Mouse (Mus musculus) kidney, embryonic 14.5 days (tissue): ENCODE measurements at regions not wholly inside any gene's neighbourhood (a gene's known extent, or its start where the extent isn't known, plus 50 kb on each side); places are given as distances from the start of the nearest gene placed in this dataset.

Experiments used
- ATAC-seq: fragments of 200-750 bp; cut with Nextera tagmentation; 2 replicates; pipeline ENCODE4 v1.8.0; 2017; ENCODE audit warnings: moderate number of reproducible peaks, mild to moderate bottlenecking, moderate TSS enrichment, moderate library complexity; ENCODE audit not compliant: low FRiP score, low TSS enrichment
- H3K27ac ChIP-seq: fragments of 300-500 bp; sonication (generic); 2 replicates; pipeline ENCODE4 v1.5.1; 2014; ENCODE audit warnings: low read depth, mild to moderate bottlenecking, low read length, moderate library complexity, mixed read lengths
- H3K27me3 ChIP-seq: fragments of 300-500 bp; sonication (generic); 2 replicates; pipeline ENCODE4 v1.6.1; 2014; ENCODE audit warnings: mild to moderate bottlenecking, low read length; ENCODE audit not compliant: control insufficient read depth, insufficient read depth
- H3K36me3 ChIP-seq: fragments of 300-500 bp; sonication (generic); 2 replicates; pipeline ENCODE4 v1.6.1; 2014; ENCODE audit warnings: low read length, mixed read lengths; ENCODE audit not compliant: control insufficient read depth, insufficient read depth
- H3K4me1 ChIP-seq: fragments of 300-500 bp; sonication (generic); 2 replicates; pipeline ENCODE4 v1.6.1; 2014; ENCODE audit warnings: low read length, mixed read lengths; ENCODE audit not compliant: control insufficient read depth, insufficient read depth
- H3K4me2 ChIP-seq: fragments of 300-500 bp; sonication (generic); replicated peaks from 2 replicates; pipeline ENCODE4 v1.6.1; 2014; ENCODE audit warnings: low read depth, mild to moderate bottlenecking, low read length
- H3K4me3 ChIP-seq: fragments of 300-500 bp; sonication (generic); 2 replicates; pipeline ENCODE4 v1.5.1; 2014; ENCODE audit warnings: mild to moderate bottlenecking, low read length
- H3K9ac ChIP-seq: fragments of 300-500 bp; sonication (generic); 2 replicates; pipeline ENCODE4 v1.6.1; 2014; ENCODE audit warnings: low read depth, mild to moderate bottlenecking, low read length, moderate library complexity
- H3K9me3 ChIP-seq: fragments of 300-500 bp; sonication (generic); 2 replicates; pipeline ENCODE4 v1.6.1; 2016; ENCODE audit warnings: low read length; ENCODE audit not compliant: control insufficient read depth
- WGBS: fragments of 180-500 bp; shearing (Covaris S2); extraction: QIAGEN DNeasy Blood & Tissue Kit; methylation state at CpG from one replicate; pipeline ENCODE4 v1.1.7; 2014; 5-methylcytosine and 5-hydroxymethylcytosine counted together

DNA sequence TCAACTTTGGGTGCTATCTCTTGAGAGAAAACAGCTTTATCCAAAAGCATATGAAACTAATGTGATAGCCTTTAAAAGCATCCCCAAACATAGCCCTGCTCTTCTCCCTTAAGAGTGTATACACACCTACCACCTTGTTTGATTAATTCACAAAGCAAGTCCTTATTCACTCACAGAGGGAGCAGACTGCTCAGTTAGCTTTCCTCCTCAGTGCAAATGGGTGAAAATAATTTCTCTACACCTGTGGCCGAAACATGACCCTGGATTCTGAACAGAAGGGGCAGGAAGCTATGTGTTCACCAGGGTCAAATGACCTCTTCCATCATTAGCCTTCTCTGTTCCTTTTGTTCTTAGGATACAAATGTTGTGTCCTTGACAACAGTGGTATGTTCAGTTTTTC lies 181.2 kb upstream of the Camk1g start:
- no peak for ATAC-seq
- H3K27me3 ChIP-seq = no peaks in the 10 kb centered on the region
- 0 out of 2 replicates have a peak, but pooled peaks cover 6% of the 10 kb centered on the region for H3K4me1 ChIP-seq
- no peaks in the 10 kb centered on the region for H3K9me3 ChIP-seq
- no peak overlapping the region for H3K4me2 ChIP-seq
- no peaks in the 10 kb centered on the region for H3K36me3 ChIP-seq
- H3K27ac ChIP-seq = no peak overlapping the region
- WGBS = 45% methylated on average over 1 of the region's 1 CpGs
- no peak overlapping the region for H3K4me3 ChIP-seq
- H3K9ac ChIP-seq = no peak overlapping the region

DNA sequence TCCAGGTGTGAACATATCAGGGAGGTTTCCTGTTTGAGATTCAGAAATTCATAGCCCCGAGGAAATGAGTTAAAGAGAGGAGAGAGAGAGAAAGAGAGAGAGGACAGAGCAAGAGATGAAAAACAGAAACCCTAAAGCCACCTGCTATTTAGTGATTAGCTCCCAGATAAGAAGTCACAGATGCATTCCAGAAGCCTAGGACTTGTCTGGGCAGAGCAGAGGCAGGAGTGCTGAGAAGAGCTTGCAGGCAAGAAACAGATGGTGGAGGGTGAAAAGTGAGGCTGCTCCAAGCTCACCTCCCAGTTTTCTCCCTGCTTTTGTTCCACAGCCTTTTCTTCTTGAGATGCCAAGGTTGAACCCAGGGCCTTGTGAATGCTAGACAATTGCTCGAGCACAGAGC lies 180.7 kb upstream of the Camk1g start:
- Histone ChIP-seq H3K9ac (no peak overlapping the region), H3K27ac (no peak overlapping the region), H3K27me3 (no peaks in the 10 kb centered on the region), H3K4me3 (no peak overlapping the region), H3K4me2 (no peak overlapping the region), H3K4me1 (0 out of 2 replicates have a peak, but pooled peaks cover 6% of the 10 kb centered on the region), H3K9me3 (no peaks in the 10 kb centered on the region), H3K36me3 (no peaks in the 10 kb centered on the region)
- ATAC-seq = no peak
- 43% methylated on average over 2 of the region's 2 CpGs for WGBS

DNA sequence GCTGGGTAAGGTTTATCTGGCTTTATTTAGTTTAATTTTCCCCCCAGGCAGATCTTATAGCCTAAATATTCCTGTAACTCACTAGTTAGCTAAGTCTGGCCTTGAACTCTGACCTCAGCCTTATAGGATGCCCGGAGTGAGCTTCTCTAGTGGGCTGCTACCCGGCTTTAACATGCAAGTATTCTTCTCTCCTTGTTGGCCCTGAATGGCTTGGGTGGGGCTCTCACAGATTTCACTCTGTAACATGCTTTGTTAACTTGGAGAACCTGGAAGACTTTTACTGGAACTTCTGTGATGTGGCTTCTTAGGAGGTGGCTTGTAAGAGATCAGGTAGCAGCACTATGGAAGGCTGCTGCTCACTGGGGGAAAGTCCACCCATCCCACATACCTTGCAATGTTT lies 177.3 kb upstream of the Camk1g start:
- Histone ChIP-seq H3K27ac (no peak overlapping the region), H3K9me3 (no peaks in the 10 kb centered on the region), H3K9ac (no peak overlapping the region), H3K4me1 (peaks cover 14% of the 10 kb centered on the region), H3K36me3 (no peaks in the 10 kb centered on the region), H3K4me2 (no peak overlapping the region), H3K27me3 (no peaks in the 10 kb centered on the region), H3K4me3 (no peak overlapping the region)
- WGBS = 85% methylated on average over 2 of the region's 2 CpGs
- ATAC-seq = no peak

DNA sequence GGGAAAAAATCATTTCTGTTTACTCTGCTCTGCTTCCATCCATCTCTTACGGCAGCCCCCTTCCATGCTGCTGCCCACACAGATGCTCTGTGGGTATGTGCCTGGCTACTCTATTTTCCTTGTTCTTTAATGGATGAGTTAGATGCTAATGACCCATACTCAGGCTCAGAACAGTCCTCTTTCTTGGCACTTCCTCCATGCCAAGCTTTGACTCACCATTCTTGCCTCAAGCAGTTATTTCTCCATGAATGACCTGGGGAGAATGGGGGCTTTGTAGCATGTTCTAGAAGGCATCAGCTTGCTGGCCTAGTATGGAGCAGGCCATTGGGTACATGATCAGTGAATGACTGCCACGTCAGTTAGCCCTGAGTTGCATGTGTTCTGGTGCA lies 175.9 kb upstream of the Camk1g start:
- ATAC-seq = no peak

DNA sequence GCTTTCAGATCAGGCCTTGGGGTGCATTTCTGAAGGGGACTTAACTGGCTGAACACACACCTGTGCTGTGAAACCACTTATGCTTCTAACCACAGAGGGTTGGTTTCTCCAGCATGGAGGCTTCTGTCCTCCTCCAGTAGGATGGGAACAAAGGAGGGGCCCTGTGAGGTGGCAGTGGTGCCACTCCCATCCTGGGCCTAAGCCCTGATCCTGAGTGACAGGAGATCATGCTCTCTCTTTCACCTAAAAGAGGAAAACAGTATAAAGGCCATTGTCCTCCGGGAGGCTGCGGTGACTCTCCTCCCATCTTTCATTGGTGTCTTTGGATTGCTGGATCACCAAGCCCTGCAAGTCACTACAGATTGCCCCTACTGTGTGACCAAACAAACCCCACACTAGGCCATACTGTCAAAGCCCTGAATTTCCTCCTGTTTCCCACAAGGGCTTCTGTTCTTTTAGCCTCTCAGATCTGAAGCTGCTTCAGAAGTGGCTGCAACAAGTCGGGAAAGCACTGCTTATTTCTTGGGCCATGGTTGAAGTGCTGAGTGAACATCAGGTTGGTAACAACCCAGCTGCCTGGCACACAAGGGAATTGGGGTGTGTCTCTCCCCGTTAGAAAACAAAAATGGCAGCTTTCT lies 175.4 kb upstream of the Camk1g start:
- no peak for ATAC-seq
- peaks cover 16% of the 10 kb centered on the region for H3K4me1 ChIP-seq

More for the DNA sequence above, 175.9 kb upstream of the Camk1g start:
- peaks cover 18% of the 10 kb centered on the region for H3K4me1 ChIP-seq
- no peaks in the 10 kb centered on the region for H3K9me3 ChIP-seq
- no peaks in the 10 kb centered on the region for H3K36me3 ChIP-seq
- H3K27me3 ChIP-seq = no peaks in the 10 kb centered on the region
- H3K4me2 ChIP-seq = no peak overlapping the region
- H3K4me3 ChIP-seq = no peak overlapping the region
- no peak overlapping the region for H3K27ac ChIP-seq
- 74% methylated on average over 2 of the region's 2 CpGs for WGBS
- H3K9ac ChIP-seq = no peak overlapping the region

DNA sequence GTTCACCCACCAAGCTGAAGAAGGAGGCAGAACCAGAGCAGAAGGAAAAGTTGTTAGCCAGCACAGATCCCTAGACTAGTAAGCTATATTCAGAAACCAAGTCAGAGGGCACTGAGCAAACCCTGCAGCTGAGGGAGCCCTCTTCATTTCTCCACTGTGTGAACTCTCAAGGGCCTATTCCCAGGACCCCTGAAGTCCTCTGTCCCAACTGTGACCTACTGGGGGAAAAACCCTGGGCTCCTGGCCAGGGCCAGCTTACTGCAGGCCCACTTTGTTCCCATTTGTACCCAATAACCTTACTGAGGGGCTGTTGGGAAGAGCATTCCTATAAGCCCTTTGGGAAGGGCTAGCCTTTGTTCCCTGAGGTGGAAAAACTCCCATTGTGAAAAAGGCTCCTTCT lies 174.7 kb upstream of the Camk1g start:
- no peak for ATAC-seq
- Histone ChIP-seq H3K27me3 (no peaks in the 10 kb centered on the region), H3K4me2 (no peak overlapping the region), H3K9me3 (no peaks in the 10 kb centered on the region), H3K27ac (no peak overlapping the region), H3K4me3 (no peak overlapping the region), H3K9ac (no peak overlapping the region), H3K36me3 (no peaks in the 10 kb centered on the region), H3K4me1 (peaks cover 20% of the 10 kb centered on the region)

More for the DNA sequence above, 175.4 kb upstream of the Camk1g start:
- Histone ChIP-seq H3K27me3 (no peaks in the 10 kb centered on the region), H3K4me2 (no peak overlapping the region), H3K27ac (no peak overlapping the region), H3K36me3 (no peaks in the 10 kb centered on the region), H3K9me3 (no peaks in the 10 kb centered on the region), H3K4me3 (no peak overlapping the region), H3K9ac (no peak overlapping the region)
- whole genome bisulfite sequencing = 78% methylated on average over 4 of the region's 4 CpGs

DNA sequence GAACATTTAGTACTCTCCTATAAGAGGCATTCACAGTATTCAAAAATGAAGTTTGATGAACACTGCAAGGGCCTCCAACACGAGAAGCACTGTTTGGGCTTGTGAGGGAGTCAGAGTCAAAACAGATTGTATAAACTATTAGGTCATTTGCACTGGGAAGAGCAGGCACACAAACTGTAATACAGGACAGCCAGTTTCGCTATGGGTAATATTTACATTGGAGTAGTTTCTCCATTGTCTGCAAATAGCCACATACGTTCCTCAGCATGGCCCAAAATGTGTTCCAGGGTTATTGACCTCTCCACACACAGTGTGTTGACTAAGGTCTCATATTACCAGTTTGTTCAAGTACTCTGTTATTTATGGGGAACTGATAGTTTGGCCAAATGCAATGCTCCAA lies 173.7 kb upstream of the Camk1g start:
- no peak for ATAC-seq
- WGBS = 39% methylated on average over 3 of the region's 3 CpGs
- Histone ChIP-seq H3K36me3 (no peaks in the 10 kb centered on the region), H3K4me2 (no peak overlapping the region), H3K9me3 (no peaks in the 10 kb centered on the region), H3K27ac (no peak overlapping the region), H3K4me3 (no peak overlapping the region), H3K4me1 (peaks cover 23% of the 10 kb centered on the region), H3K27me3 (no peaks in the 10 kb centered on the region), H3K9ac (no peak overlapping the region)

- Histone ChIP-seq H3K27me3 (no peaks in the 10 kb centered on the region), H3K4me2 (no peak overlapping the region), H3K27ac (no peak overlapping the region), H3K4me1 (peaks cover 28% of the 10 kb centered on the region), H3K36me3 (no peaks in the 10 kb centered on the region), H3K4me3 (no peak overlapping the region), H3K9me3 (no peaks in the 10 kb centered on the region), H3K9ac (no peak overlapping the region)
- ATAC-seq = no peak
- WGBS = 73% methylated on average over 4 of the region's 4 CpGs
Observed at GRCm38 (mm10) chr1:193543284-193543683, 173.2 kb upstream of the Camk1g start.

GRCm38 (mm10) chr1:193541934-193542580 lies 172.0 kb upstream of the Camk1g start:
- Histone ChIP-seq H3K4me2 (no peak overlapping the region), H3K36me3 (no peaks in the 10 kb centered on the region), H3K4me3 (no peak overlapping the region), H3K27me3 (no peaks in the 10 kb centered on the region), H3K9me3 (no peaks in the 10 kb centered on the region), H3K9ac (no peak overlapping the region), H3K4me1 (peaks cover 35% of the 10 kb centered on the region), H3K27ac (no peak overlapping the region)
- WGBS = 35% methylated on average over 13 of the region's 13 CpGs
- ATAC-seq = no peak
